In genomic region chr8:11008379-11008775, GRCm38 (mm10) we compare ENCODE assay signal across 8 mouse cellular contexts. TPM values are rescaled to one million over a fixed set of nuclear protein-coding genes. Genes with fewer than 3 reads are reported as not detected.
DNase-seq lines count a peak whose midpoint lies in the region; ATAC-seq and TF ChIP-seq lines count a peak whose summit lies in the region.

TSS of gene Irs2 (minus strand) at chr8:11008458.

- peak within 1 kb of the TSS; percentile 77 for H3K4me3 ChIP-seq in liver, adult 2 months (ENCODE audit: insufficient read depth, low read depth, low read length)
- H3K4me3 ChIP-seq in cortical plate, adult 2 months (ENCODE audit: insufficient read depth, low read length): peak within 1 kb of the TSS; percentile 50
- H3K4me3 ChIP-seq in limb, embryonic 12.5 days (replicated peaks): peak within 1 kb of the TSS; percentile 81
- peak within 1 kb of the TSS; percentile 81 for H3K4me3 ChIP-seq in stomach, embryonic 16.5 days (replicated peaks; ENCODE audit: low read length)

- no peak for TF ChIP-seq CTCF in liver, adult 2 months (IDR thresholded peaks at IDR 0.05; ENCODE audit: low read depth, low read length)
- TF ChIP-seq CTCF in cortical plate, adult 2 months (IDR thresholded peaks at IDR 0.05; ENCODE audit: extremely low read depth, insufficient read depth, low read length): no peak

- H3K36me3 ChIP-seq in liver, adult 2 months (ENCODE audit: control insufficient read depth, insufficient read depth, low read length): no peaks in the 10 kb centered on the region
- H3K36me3 ChIP-seq in limb, embryonic 12.5 days: peaks cover 24% of the 10 kb centered on the region
- 0 out of 2 replicates have a peak, but pooled peaks cover 4% of the 10 kb centered on the region for H3K36me3 ChIP-seq in stomach, embryonic 16.5 days (ENCODE audit: control insufficient read depth, insufficient read depth, low read length)

- peak within 1 kb of the TSS; percentile 94 for H3K4me2 ChIP-seq in limb, embryonic 12.5 days
- peak within 1 kb of the TSS; percentile 83 for H3K4me2 ChIP-seq in stomach, embryonic 16.5 days (ENCODE audit: low read depth, low read length)

- H3K27me3 ChIP-seq in liver, adult 2 months (ENCODE audit: control insufficient read depth, insufficient read depth, low read length): no peaks in the 10 kb centered on the region
- H3K27me3 ChIP-seq in limb, embryonic 12.5 days: no peaks in the 10 kb centered on the region; the same call in 1 of the 2 replicates
- H3K27me3 ChIP-seq in stomach, embryonic 16.5 days (ENCODE audit: control insufficient read depth, insufficient read depth, low read length): no peaks in the 10 kb centered on the region

- peak within 1 kb of the TSS; percentile 95 for H3K9ac ChIP-seq in liver, adult 2 months (ENCODE audit: low read depth, low read length)
- H3K9ac ChIP-seq in limb, embryonic 12.5 days (replicated peaks): peak within 1 kb of the TSS; percentile 88
- H3K9ac ChIP-seq in stomach, embryonic 16.5 days (ENCODE audit: low read length): peak within 1 kb of the TSS; percentile 97

- peak within 1 kb of the TSS; percentile 83 for H3K27ac ChIP-seq in liver, adult 2 months (replicated peaks; ENCODE audit: insufficient read depth, low read depth, low read length)
- peak within 1 kb of the TSS; percentile 94 for H3K27ac ChIP-seq in cortical plate, adult 2 months (ENCODE audit: insufficient read depth, low read length)
- peak within 1 kb of the TSS; percentile 97 for H3K27ac ChIP-seq in limb, embryonic 12.5 days
- H3K27ac ChIP-seq in stomach, embryonic 16.5 days (ENCODE audit: low read length): peak within 1 kb of the TSS; percentile 99

- TF ChIP-seq POLR2A in liver, adult 2 months (IDR thresholded peaks at IDR 0.05; ENCODE audit: extremely low read depth, insufficient read depth, low read length): no peak
- TF ChIP-seq POLR2A in cortical plate, adult 2 months (IDR thresholded peaks at IDR 0.05; ENCODE audit: extremely low read depth, insufficient read depth, low read length): no peak

- DNase-seq in liver, adult 2 months (ENCODE audit: extremely low read depth, low read depth, low spot score): no peak
- DNase-seq in liver: no peak
- DNase-seq in heart, postnatal 10 days: no peak
- DNase-seq in cerebellum, postnatal 4 days (ENCODE audit: low spot score in 2 of 2): no peak
- no peak for DNase-seq in thymus, postnatal 36 days

- peaks cover 44% of the 10 kb centered on the region for H3K79me2 ChIP-seq in liver, adult 2 months (ENCODE audit: control insufficient read depth, insufficient read depth, low read length)

- H3K4me1 ChIP-seq in liver, adult 2 months (ENCODE audit: control insufficient read depth, insufficient read depth, low read length): peaks cover 35% of the 10 kb centered on the region
- H3K4me1 ChIP-seq in cortical plate, adult 2 months (ENCODE audit: control insufficient read depth, insufficient read depth, low read length): peaks cover 5% of the 10 kb centered on the region; the same call in 1 of the 2 replicates
- H3K4me1 ChIP-seq in limb, embryonic 12.5 days (replicated peaks): peaks cover 52% of the 10 kb centered on the region
- H3K4me1 ChIP-seq in stomach, embryonic 16.5 days (ENCODE audit: control insufficient read depth, insufficient read depth, low read length): peaks cover 47% of the 10 kb centered on the region

- WGBS in liver, adult 2 months: 1% methylated on average over 54 of the region's 64 CpGs
- 1% methylated on average over 54 of the region's 64 CpGs for WGBS in limb, embryonic 12.5 days
- WGBS in stomach, embryonic 16.5 days: under 1% methylated on average over 64 of the region's 64 CpGs

- ATAC-seq in limb, embryonic 12.5 days (ENCODE audit: insufficient number of reproducible peaks, insufficient read depth, low FRiP score, low TSS enrichment, low read depth): peak; percentile 0; the same call in 1 of the 2 replicates
- ATAC-seq in stomach, embryonic 16.5 days (ENCODE audit: insufficient read depth, low FRiP score): no peak

- no peaks in the 10 kb centered on the region for H3K9me3 ChIP-seq in limb, embryonic 12.5 days
- H3K9me3 ChIP-seq in stomach, embryonic 16.5 days (replicated peaks; ENCODE audit: control insufficient read depth, low read length): no peaks in the 10 kb centered on the region

- intact Hi-C loops in heart, postnatal 10 days (cut with DNase I): loop anchor here (1.0 to 5.0 kb wide), 4 partner anchors 126 to 356 kb away; no protein-coding TSS in a partner anchor

RNA-seq across cellular contexts. Expression of gene Irs2, which starts in this region (rescaled TPM):
- total RNA-seq in liver, adult 2 months (2014; rRNA removed): 8.6 and 19.2 TPM in 2 replicates
- polyA plus RNA-seq in liver, adult 2 months (2012; rRNA removed): 4.8 and 5.7 TPM in 2 replicates
- polyA plus RNA-seq in cortical plate, adult 2 months (2012; rRNA removed): 15.6 and 18.0 TPM in 2 replicates
- total RNA-seq in heart, postnatal 10 days (2021): 10 to 100 TPM; 17.7 to 22.0 TPM
- polyA plus RNA-seq in limb, embryonic 12.5 days (2016; fragmentation: Nextera tagmentation; extraction: Ambion mirVana): 10.9 and 11.7 TPM in 2 replicates
- polyA plus RNA-seq in stomach, embryonic 16.5 days (2015; fragmentation: Nextera tagmentation; extraction: Ambion mirVana): 3.3 and 3.4 TPM in 2 replicates
